Mouse (Mus musculus): ENCODE measurements around the gene Smco3.

DNA sequence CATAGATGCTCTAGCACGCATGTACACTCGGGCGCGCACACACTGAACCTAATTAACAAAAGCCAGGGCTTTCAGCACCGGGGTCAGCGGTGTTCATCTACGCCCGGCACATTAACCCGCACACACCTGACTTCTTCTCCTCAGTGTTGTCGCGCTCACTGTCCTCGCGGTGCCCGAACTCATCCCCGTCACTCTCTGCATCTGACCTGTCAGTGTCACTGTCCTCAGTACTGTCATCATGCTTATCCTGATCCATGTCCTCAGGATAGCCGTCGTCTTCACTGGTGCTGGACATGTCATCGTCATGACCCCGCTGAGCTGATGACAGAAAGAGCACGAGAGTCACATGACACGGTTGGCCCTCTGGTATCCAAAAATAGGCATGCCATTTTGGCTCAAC lies 14.9 kb downstream of the Smco3 start:
- TF ChIP-seq POLR2A (IDR thresholded peaks at IDR 0.05; ENCODE audit: borderline replicate concordance, extremely low read depth, low read depth, low read length) (no peak), CTCF (IDR thresholded peaks at IDR 0.05; ENCODE audit: insufficient read depth, low read length) (no peak)

All from lung, adult 2 months (tissue).